Mouse (Mus musculus) liver, adult 2 months (tissue): Measurements from ENCODE around the gene Lamp1.

Experiments used
- CTCF ChIP-seq: fragments of 200-500 bp; IDR thresholded peaks from 2 replicates; pipeline ENCODE4 v1.5.1; 2011; ENCODE audit warnings: low read depth, low read length, control low read depth
- POLR2A ChIP-seq: fragments of 200-500 bp; IDR thresholded peaks from 2 replicates; pipeline ENCODE4 v1.6.1; 2011; ENCODE audit warnings: low read length, control low read depth; ENCODE audit not compliant: insufficient read depth; ENCODE audit errors: extremely low read depth

DNA sequence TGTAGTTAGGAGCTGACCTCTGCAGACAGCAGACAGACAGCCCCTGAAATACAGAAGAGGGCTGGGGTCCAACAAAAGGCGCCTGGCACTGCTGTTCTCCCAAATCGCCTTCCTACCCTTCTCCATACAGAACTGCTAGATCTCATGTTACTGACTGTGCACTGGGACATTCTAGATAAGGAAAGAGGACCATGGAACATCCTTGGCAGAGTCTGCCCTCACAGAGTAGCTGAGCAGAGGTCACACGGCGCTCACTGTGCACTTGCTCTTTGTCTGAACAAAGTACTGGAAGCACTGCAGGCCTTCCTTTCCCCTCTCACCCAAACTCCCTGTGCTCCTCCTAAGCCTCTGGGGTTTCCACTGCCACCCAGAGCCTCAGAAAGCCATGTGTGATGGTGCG is 17.3 kb upstream of the Lamp1 start:
- no peak for TF ChIP-seq CTCF
- no peak for TF ChIP-seq POLR2A
